Mouse (Mus musculus) activated CD4-positive, CD25-positive, alpha-beta regulatory T cell, adult 9 weeks (primary cell): Measurements from ENCODE around the gene Pcgf1. TPM values are rescaled to one million over a fixed set of nuclear protein-coding genes. Genes with fewer than 3 reads are reported as not detected.

Experiments
- polyA plus RNA-seq: library from polyadenylated mRNA; unstranded; fragments of 100-300 nt; shearing (Covaris generic); gene quantifications from one replicate; pipeline ENCODE4 v1.2.1, GENCODE M21; 2017

Pcgf1 gene
- 32.7 TPM for polyA plus RNA-seq

GRCm38 (mm10) chr6:83077630-83078323 is at the start of gene Pcgf1:
TSS of gene Pcgf1 (plus strand) at chr6:83077869.

DNA sequence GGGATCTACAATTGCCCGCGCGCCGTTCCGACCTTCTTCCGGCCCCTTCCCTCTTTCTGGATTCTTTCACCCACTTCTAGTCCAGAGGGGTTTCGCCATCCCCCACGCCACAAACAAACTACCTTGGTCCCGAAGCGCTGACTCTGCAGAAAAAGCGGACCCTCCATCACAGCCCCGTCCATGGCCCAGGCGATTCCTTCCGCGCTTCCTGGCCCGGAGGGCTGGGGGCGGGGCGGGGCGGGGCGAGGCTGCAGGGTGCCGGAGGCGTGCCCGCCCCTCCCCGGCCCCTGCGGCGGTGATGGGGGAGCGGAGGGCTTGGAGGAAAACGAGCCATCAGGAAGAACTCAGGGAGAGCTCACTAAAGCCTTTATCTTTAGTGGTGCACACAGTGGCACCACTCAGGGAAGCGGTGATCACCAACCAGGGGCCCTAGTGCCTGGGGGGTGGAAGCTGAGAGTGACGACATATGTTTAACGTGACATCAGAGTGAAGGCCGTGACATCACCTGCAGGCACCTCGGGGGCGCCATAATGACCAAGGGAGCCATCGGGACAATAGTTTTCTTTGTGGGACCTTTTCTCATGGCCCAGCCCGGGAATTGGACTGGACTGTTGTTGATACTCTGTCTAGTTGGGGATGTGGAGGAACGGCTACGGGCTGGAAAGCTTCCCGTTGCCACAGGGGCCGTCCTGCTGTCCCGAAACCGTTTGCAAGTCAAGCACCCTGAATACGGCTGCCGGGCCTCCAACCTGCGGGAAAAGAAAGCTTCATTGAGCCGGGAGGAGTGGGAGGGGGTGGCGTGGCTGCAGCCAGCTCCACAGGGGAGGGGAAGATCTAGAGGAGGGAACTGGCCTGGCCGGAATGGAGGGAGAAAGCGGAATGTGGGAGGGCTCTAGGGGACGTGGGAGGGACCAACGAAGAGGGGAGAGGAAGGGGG is 44.2 kb upstream of the Pcgf1 start, which contains the start of the genes Dok1 and Loxl3:
Dok1 (minus strand) TSS at position 223 of the 937 bp plus-strand sequence.
Loxl3 (plus strand) TSS at position 925 of the 937 bp plus-strand sequence.

GRCm38 (mm10) chr6:83054074-83054851 is 23.4 kb upstream of the Pcgf1 start, which contains the start of gene Aup1:
TSS of gene Aup1 (plus strand) at chr6:83054521.

GRCm38 (mm10) chr6:83054871-83055431 is 22.7 kb upstream of the Pcgf1 start, which contains the start of gene Htra2:
TSS of gene Htra2 (minus strand) at chr6:83055273.

GRCm38 (mm10) chr6:83057790-83058189 is 19.9 kb upstream of the Pcgf1 start, which contains the start of gene Dqx1:
TSS of gene Dqx1 (plus strand) at chr6:83057844.

DNA sequence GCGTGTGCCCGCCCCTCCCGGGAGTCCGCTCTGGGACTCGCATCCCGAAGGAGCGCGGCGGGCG is 7.6 kb upstream of the Pcgf1 start, which contains the start of gene Tlx2:
Tlx2 (minus strand) TSS at position 47 of the 64 bp plus-strand sequence.

DNA sequence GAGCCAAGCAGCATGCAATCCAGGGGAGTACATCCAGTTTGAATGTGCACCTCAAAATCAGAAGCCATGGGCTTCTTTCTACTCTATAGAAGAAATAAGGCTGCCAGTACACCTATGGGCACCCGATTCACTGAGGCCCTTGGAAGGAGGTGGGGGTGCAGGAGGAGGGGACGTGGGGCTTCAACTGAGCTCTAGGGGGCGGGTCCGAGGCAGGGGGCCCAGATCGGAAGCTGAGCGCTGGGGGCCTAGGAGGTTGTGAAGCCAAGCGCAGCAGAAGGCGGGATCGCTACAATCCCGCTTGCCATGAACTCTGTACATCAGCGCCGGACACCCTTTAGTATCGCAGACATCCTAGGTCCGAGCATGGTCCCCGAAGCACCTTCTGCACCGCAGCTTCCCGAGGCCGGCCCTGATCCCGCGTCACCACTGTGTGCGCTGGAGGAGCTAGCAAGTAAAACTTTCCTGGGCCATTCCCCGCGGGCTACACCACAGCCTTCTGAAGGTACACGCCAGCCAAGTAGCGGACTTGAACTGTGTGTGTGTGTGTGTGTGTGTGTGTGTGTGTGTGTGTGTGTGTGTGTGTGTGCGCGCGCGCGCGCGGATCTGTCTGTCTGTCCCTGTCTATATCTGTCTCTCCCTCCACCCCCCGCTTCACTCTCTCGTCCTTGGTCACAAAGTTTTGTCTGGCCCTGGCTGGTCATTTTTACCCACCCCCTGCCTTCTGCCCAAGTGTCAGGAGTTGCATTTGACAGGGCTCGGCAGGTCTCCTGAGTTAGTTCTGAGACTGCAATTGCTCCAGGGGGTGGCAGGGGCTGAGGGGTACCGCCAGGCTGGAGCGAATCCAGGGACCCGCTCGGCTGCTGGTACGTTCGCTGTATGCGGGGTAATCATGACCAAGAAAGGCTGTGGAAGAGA is 8.7 kb downstream of the Pcgf1 start, which contains the start of gene Lbx2:
Lbx2 (plus strand) TSS at position 247 of the 915 bp plus-strand sequence.

GRCm38 (mm10) chr6:83101316-83101687 is 23.6 kb downstream of the Pcgf1 start, which contains the start of the genes Ccdc142 and Gm42688:
TSS of gene Ccdc142 (plus strand) at chr6:83101601.
TSS of gene Gm42688 (plus strand) at chr6:83101617.

GRCm38 (mm10) chr6:83108762-83109668 is 31.3 kb downstream of the Pcgf1 start, which contains the start of gene Mrpl53:
TSS of gene Mrpl53 (plus strand) at chr6:83109040.

DNA sequence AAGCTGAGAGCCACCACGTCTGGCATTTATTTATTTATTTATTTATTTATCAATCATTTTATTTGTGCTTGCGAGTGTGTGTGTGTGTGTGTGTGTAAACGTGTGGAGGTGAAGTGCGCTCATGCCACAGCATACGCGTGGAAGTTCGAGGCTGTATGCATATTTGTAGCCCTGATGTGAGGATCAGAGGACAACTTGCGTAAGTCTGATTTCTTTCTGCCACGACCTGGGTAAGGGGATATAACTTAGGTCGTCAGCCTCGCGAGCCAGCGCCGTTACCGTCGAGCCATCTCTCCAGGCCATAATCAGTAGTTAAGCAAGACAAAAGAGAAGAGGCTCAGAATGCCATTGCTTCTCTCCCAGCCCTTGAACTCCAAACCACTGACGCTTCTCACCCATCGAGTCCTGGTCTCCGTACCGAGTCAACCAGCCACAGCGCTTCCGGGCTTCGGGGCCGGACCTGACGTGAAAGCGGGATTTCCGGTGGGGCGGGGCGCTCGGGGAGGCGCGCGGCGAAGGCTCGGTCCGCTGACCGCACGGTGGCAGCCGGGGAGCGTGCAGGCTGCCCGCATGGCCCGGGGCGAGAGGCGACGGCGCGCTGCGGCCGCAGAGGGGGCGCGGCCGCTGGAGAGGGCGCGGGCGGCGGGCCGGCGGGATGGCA is 37.5 kb downstream of the Pcgf1 start, which contains the start of gene Mogs:
Mogs (plus strand) TSS at position 486 of the 661 bp plus-strand sequence.

GRCm38 (mm10) chr6:83120930-83121862 is 43.5 kb downstream of the Pcgf1 start, which contains the start of gene Wbp1:
TSS of gene Wbp1 (minus strand) at chr6:83121559.

DNA sequence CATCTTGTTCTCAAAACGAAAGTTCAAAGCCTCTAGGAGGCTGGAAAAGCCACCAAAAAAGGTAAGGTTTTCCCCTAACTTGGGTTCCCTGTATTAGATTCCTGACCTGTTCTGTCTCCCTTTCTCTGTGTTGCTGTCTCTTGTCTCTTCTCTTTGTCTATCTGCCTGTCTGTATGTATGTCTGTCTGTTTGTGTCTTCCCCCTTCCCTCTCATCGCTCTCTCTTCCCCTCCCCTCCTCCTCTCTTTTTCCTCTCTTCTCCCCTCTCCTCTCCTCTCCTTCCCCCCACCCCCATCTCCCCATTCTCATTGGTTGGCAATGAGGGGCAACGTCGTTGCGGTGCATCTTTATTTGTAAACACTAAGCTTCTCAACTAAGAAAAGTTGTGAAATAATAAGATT is 47.7 kb downstream of the Pcgf1 start, which contains the start of gene Ino80b:
Ino80b (minus strand) TSS at position 101 of the 400 bp plus-strand sequence.

Other genes with a start within 250 kb of the Pcgf1 start
- gene Sema4f, start 138.1 kb upstream of the Pcgf1 start, polyA plus RNA-seq: 3.6 TPM
- 0.64 TPM for gene M1ap, start 131.0 kb upstream of the Pcgf1 start, polyA plus RNA-seq
- 56.5 TPM for gene Dok1, start 44.4 kb upstream of the Pcgf1 start, polyA plus RNA-seq
- gene Loxl3, start 43.7 kb upstream of the Pcgf1 start, polyA plus RNA-seq: 0.32 TPM
- gene Aup1, start 23.3 kb upstream of the Pcgf1 start, polyA plus RNA-seq: 472 TPM
- 67.6 TPM for gene Htra2, start 22.6 kb upstream of the Pcgf1 start, polyA plus RNA-seq
- 4.9 TPM for gene Dqx1, start 20.0 kb upstream of the Pcgf1 start, polyA plus RNA-seq
- not detected for gene Tlx2, start 7.6 kb upstream of the Pcgf1 start, polyA plus RNA-seq
- gene Lbx2, start 8.5 kb downstream of the Pcgf1 start, polyA plus RNA-seq: not detected
- gene Ccdc142, start 23.7 kb downstream of the Pcgf1 start, polyA plus RNA-seq: 5.2 TPM
- 5.8 TPM for gene Gm42688, start 23.7 kb downstream of the Pcgf1 start, polyA plus RNA-seq
- gene Mrpl53, start 31.2 kb downstream of the Pcgf1 start, polyA plus RNA-seq: 65.4 TPM
- 3.9 TPM for gene Mogs, start 37.6 kb downstream of the Pcgf1 start, polyA plus RNA-seq
- gene Wbp1, start 43.7 kb downstream of the Pcgf1 start, polyA plus RNA-seq: 71.7 TPM
- 13.0 TPM for gene Ino80b, start 47.6 kb downstream of the Pcgf1 start, polyA plus RNA-seq
- 0.92 TPM for gene Rtkn, start 57.6 kb downstream of the Pcgf1 start, polyA plus RNA-seq
- 1.9 TPM for gene Wdr54, start 78.5 kb downstream of the Pcgf1 start, polyA plus RNA-seq
- gene 1700003E16Rik, start 78.5 kb downstream of the Pcgf1 start, polyA plus RNA-seq: not detected
- gene Dctn1, start 88.1 kb downstream of the Pcgf1 start, polyA plus RNA-seq: 86.5 TPM
- gene Slc4a5, start 142.0 kb downstream of the Pcgf1 start, polyA plus RNA-seq: 0.87 TPM
- gene Mthfd2, start 248.0 kb downstream of the Pcgf1 start, polyA plus RNA-seq: 80.7 TPM
- gene Mob1a, start 248.1 kb downstream of the Pcgf1 start, polyA plus RNA-seq: 125 TPM